Mouse (Mus musculus) liver, embryonic 11.5 days (tissue): ENCODE data around the gene Trmt1. TPM values are rescaled to one million over a fixed set of nuclear protein-coding genes. Genes with fewer than 3 reads are reported as not detected.
A peak's percentile ranks its signal among the peaks of the same experiment; 100 is the strongest.

ENCODE experiments used
- ATAC-seq: fragments of 200-750 bp; cut with Nextera tagmentation; replicated peaks from 2 replicates; pipeline ENCODE4 v1.8.0; 2017; ENCODE audit warnings: moderate number of reproducible peaks, mild to moderate bottlenecking, moderate TSS enrichment, moderate library complexity; ENCODE audit not compliant: low FRiP score
- DNase-seq: peaks from one replicate; pipeline ENCODE4 v3.0.0-alpha.2; 2017; ENCODE audit warnings: low spot score
- H3K27ac ChIP-seq: fragments of 300-500 bp; sonication (generic); 2 replicates; pipeline ENCODE4 v1.5.1; 2014; ENCODE audit warnings: mild to moderate bottlenecking, low read depth, low read length, control low read depth
- H3K27me3 ChIP-seq: fragments of 300-500 bp; sonication (generic); replicated peaks from 2 replicates; pipeline ENCODE4 v1.6.1; 2014; ENCODE audit warnings: low read length, mixed read lengths; ENCODE audit not compliant: control insufficient read depth, insufficient read depth
- H3K36me3 ChIP-seq: fragments of 300-500 bp; sonication (generic); 2 replicates; pipeline ENCODE4 v1.6.1; 2014; ENCODE audit warnings: mild to moderate bottlenecking, low read length, moderate library complexity, mixed read lengths; ENCODE audit not compliant: control insufficient read depth, insufficient read depth
- H3K4me1 ChIP-seq: fragments of 300-500 bp; sonication (generic); replicated peaks from 2 replicates; pipeline ENCODE4 v1.6.1; 2014; ENCODE audit warnings: low read length, mixed read lengths; ENCODE audit not compliant: control insufficient read depth, insufficient read depth
- H3K4me2 ChIP-seq: fragments of 300-500 bp; sonication (generic); 2 replicates; pipeline ENCODE4 v1.6.1; 2014; ENCODE audit warnings: mild to moderate bottlenecking, control low read depth, moderate library complexity
- H3K4me3 ChIP-seq: fragments of 300-500 bp; sonication (generic); 2 replicates; pipeline ENCODE4 v1.5.1; 2014; ENCODE audit warnings: low read depth, low read length, control low read depth
- H3K9ac ChIP-seq: fragments of 300-500 bp; sonication (generic); 2 replicates; pipeline ENCODE4 v1.6.1; 2014; ENCODE audit warnings: low read depth, low read length, control low read depth
- H3K9me3 ChIP-seq: fragments of 300-500 bp; sonication (generic); 2 replicates; pipeline ENCODE4 v1.6.1; 2016; ENCODE audit warnings: low read length, inconsistent platforms, mixed read lengths; ENCODE audit not compliant: control insufficient read depth
- WGBS: fragments of 180-500 bp; shearing (Covaris S2); extraction: QIAGEN DNeasy Blood & Tissue Kit; methylation state at CpG from one replicate; pipeline ENCODE4 v1.1.7; 2014; 5-methylcytosine and 5-hydroxymethylcytosine counted together
- polyA plus RNA-seq: library from polyadenylated mRNA; unstranded; fragments of >200 nt; fragmentation: Nextera tagmentation; extraction: Ambion mirVana; gene quantifications from 2 replicates; pipeline ENCODE4 v1.2.1, GENCODE M21; 2014

The Trmt1 gene
- polyA plus RNA-seq, 1 experiment from 2014 or later, result 95.6 TPM

- 89% methylated on average over 6 of the region's 6 CpGs for WGBS
- no peak overlapping the region for H3K27ac ChIP-seq
- no peak for ATAC-seq
- peaks cover 63% of the 10 kb centered on the region for H3K36me3 ChIP-seq
- no peaks in the 10 kb centered on the region for H3K27me3 ChIP-seq
- no peaks in the 10 kb centered on the region for H3K9me3 ChIP-seq
- no peak overlapping the region for H3K4me3 ChIP-seq
- no peak overlapping the region for H3K9ac ChIP-seq
- DNase-seq, result no peak
- peaks cover 21% of the 10 kb centered on the region for H3K4me1 ChIP-seq
- H3K4me2 ChIP-seq, result no peak overlapping the region
These were observed 9.0 kb downstream of the Trmt1 start for GRCm38 (mm10) chr8:84695140-84695539.

GRCm38 (mm10) chr8:84697166-84698130 is 11.3 kb downstream of the Trmt1 start:
- Histone ChIP-seq H3K27me3 (no peaks in the 10 kb centered on the region), H3K27ac (no peak overlapping the region), H3K36me3 (peaks cover 54% of the 10 kb centered on the region), H3K9ac (no peak overlapping the region), H3K9me3 (no peaks in the 10 kb centered on the region), H3K4me2 (no peak overlapping the region), H3K4me3 (no peak overlapping the region), H3K4me1 (peaks cover 30% of the 10 kb centered on the region)
- DNase-seq, result no peak
- no peak for ATAC-seq
- WGBS, result 86% methylated on average over 14 of the region's 14 CpGs

GRCm38 (mm10) chr8:84698288-84698687 is 12.2 kb downstream of the Trmt1 start:
- 90% methylated on average over 5 of the region's 5 CpGs for WGBS
- H3K4me3 ChIP-seq, result no peak overlapping the region
- H3K27me3 ChIP-seq, result peaks cover under 1% of the 10 kb centered on the region; the same call in 1 of the 2 replicates
- no peaks in the 10 kb centered on the region for H3K9me3 ChIP-seq
- peak overlapping the region; percentile 8; the same call in 1 of the 2 replicates for H3K4me2 ChIP-seq
- ATAC-seq (no peak), DNase-seq (no peak)
- peaks cover 30% of the 10 kb centered on the region for H3K4me1 ChIP-seq
- no peak overlapping the region; the same call in 1 of the 2 replicates for H3K27ac ChIP-seq
- H3K9ac ChIP-seq, result no peak overlapping the region
- H3K36me3 ChIP-seq, result peaks cover 50% of the 10 kb centered on the region

GRCm38 (mm10) chr8:84698929-84699401 is 12.9 kb downstream of the Trmt1 start:
- ATAC-seq (no peak), DNase-seq (no peak)
- H3K27me3 ChIP-seq, result peaks cover 7% of the 10 kb centered on the region
- no peaks in the 10 kb centered on the region for H3K9me3 ChIP-seq
- 91% methylated on average over 9 of the region's 9 CpGs for WGBS
- peak overlapping the region; percentile 40; the same call in 1 of the 2 replicates for H3K4me2 ChIP-seq
- H3K36me3 ChIP-seq, result peaks cover 44% of the 10 kb centered on the region
- H3K4me3 ChIP-seq, result no peak overlapping the region
- peak overlapping the region; percentile 94 for H3K27ac ChIP-seq
- H3K4me1 ChIP-seq, result peaks cover 36% of the 10 kb centered on the region
- H3K9ac ChIP-seq, result no peak overlapping the region

- peak overlapping the region; percentile 11; the same call in 1 of the 2 replicates for H3K4me3 ChIP-seq
- H3K4me2 ChIP-seq, result peak overlapping the region; percentile 40
- peaks cover 43% of the 10 kb centered on the region for H3K4me1 ChIP-seq
- peaks cover 12% of the 10 kb centered on the region for H3K27me3 ChIP-seq
- H3K9me3 ChIP-seq, result no peaks in the 10 kb centered on the region
- ATAC-seq (no peak), DNase-seq (peak; percentile 63)
- peaks cover 40% of the 10 kb centered on the region for H3K36me3 ChIP-seq
- peak overlapping the region; percentile 34; the same call in 1 of the 2 replicates for H3K9ac ChIP-seq
- 36% methylated on average over 7 of the region's 7 CpGs for WGBS
- peak overlapping the region; percentile 94 for H3K27ac ChIP-seq
These were observed 13.8 kb downstream of the Trmt1 start for GRCm38 (mm10) chr8:84699861-84700322.

- no peaks in the 10 kb centered on the region for H3K9me3 ChIP-seq
- H3K27ac ChIP-seq, result peak overlapping the region; percentile 94
- peak overlapping the region; percentile 34; the same call in 1 of the 2 replicates for H3K9ac ChIP-seq
- peaks cover 18% of the 10 kb centered on the region for H3K27me3 ChIP-seq
- peak overlapping the region; percentile 40; the same call in 1 of the 2 replicates for H3K4me2 ChIP-seq
- no peak overlapping the region; the same call in 1 of the 2 replicates for H3K4me3 ChIP-seq
- ATAC-seq (no peak), DNase-seq (no peak)
- H3K36me3 ChIP-seq, result peaks cover 34% of the 10 kb centered on the region
- H3K4me1 ChIP-seq, result peaks cover 50% of the 10 kb centered on the region
- WGBS, result 38% methylated on average over 5 of the region's 5 CpGs
These were observed 14.4 kb downstream of the Trmt1 start for GRCm38 (mm10) chr8:84700526-84700925.

GRCm38 (mm10) chr8:84700941-84701911 is 15.1 kb downstream of the Trmt1 start, which contains the start of gene Lyl1:
Lyl1 (plus strand) TSS chr8:84701457.
- H3K9ac ChIP-seq, result peak within 1 kb of the TSS; percentile 94
- ATAC-seq (peak; percentile 87), DNase-seq (peak; percentile 94)
- H3K27ac ChIP-seq, result peak within 1 kb of the TSS; percentile 94
- peaks cover 53% of the 10 kb centered on the region for H3K4me1 ChIP-seq
- H3K9me3 ChIP-seq, result no peaks in the 10 kb centered on the region
- H3K4me3 ChIP-seq, result peak within 1 kb of the TSS; percentile 66
- H3K36me3 ChIP-seq, result peaks cover 33% of the 10 kb centered on the region
- H3K4me2 ChIP-seq, result peak within 1 kb of the TSS; percentile 74
- H3K27me3 ChIP-seq, result peaks cover 18% of the 10 kb centered on the region
- WGBS, result 3% methylated on average over 34 of the region's 34 CpGs

GRCm38 (mm10) chr8:84702561-84702960 is 16.5 kb downstream of the Trmt1 start:
- WGBS, result 27% methylated on average over 9 of the region's 9 CpGs
- H3K36me3 ChIP-seq, result peaks cover 20% of the 10 kb centered on the region
- H3K27me3 ChIP-seq, result peaks cover 28% of the 10 kb centered on the region
- H3K9ac ChIP-seq, result peak overlapping the region; percentile 94
- peak overlapping the region; percentile 94 for H3K27ac ChIP-seq
- no peaks in the 10 kb centered on the region for H3K9me3 ChIP-seq
- peak overlapping the region; percentile 66 for H3K4me3 ChIP-seq
- ATAC-seq, result no peak
- H3K4me2 ChIP-seq, result peak overlapping the region; percentile 74
- peaks cover 65% of the 10 kb centered on the region for H3K4me1 ChIP-seq
- peak; percentile 55 for DNase-seq
